Mouse (Mus musculus) CH12.LX (cell line): Measurements from ENCODE around the gene Pdss2. TPM values are rescaled to one million over a fixed set of nuclear protein-coding genes. Genes with fewer than 3 reads are reported as not detected.

Experiments used
- DNase-seq: peaks from one replicate; pipeline ENCODE4 v3.0.0-alpha.2; 2013; ENCODE audit errors: extremely low read depth
- H3K27ac ChIP-seq: 2 replicates; pipeline ENCODE4 v1.5.1; 2012; ENCODE audit warnings: low read depth, mild to moderate bottlenecking, control low read depth, moderate library complexity; ENCODE audit not compliant: insufficient read depth
- H3K27me3 ChIP-seq: replicated peaks from 2 replicates; pipeline ENCODE3; 2012; ENCODE audit warnings: inconsistent platforms
- H3K36me3 ChIP-seq, 2 experiments: replicated peaks in 1 of 2; 2 replicates each; pipeline versions ENCODE3 to v1.6.1; 2012; ENCODE audit warnings: inconsistent platforms in 1 of 2, low read length in 1 of 2, mild to moderate bottlenecking in 1 of 2, mixed read lengths in 1 of 2, moderate library complexity in 1 of 2; ENCODE audit not compliant: control insufficient read depth in 1 of 2, insufficient read depth in 1 of 2
- H3K4me1 ChIP-seq, 2 experiments: 2 replicates each; pipeline ENCODE4 v1.6.1; 2012; ENCODE audit warnings: inconsistent platforms in 1 of 2, moderate library complexity in 1 of 2; ENCODE audit not compliant: insufficient read depth in 2 of 2, control insufficient read depth in 1 of 2
- H3K4me2 ChIP-seq: 2 replicates; pipeline ENCODE4 v1.6.1; 2012; ENCODE audit warnings: low read depth, mild to moderate bottlenecking, control low read depth; ENCODE audit not compliant: poor library complexity, insufficient read depth, severe bottlenecking
- H3K4me3 ChIP-seq, 3 experiments: fragments of 150-350 bp in 1 of 3; sonication (generic) in 1 of 3; replicated peaks in 1 of 3; 2 replicates each; pipeline versions ENCODE3 to v1.5.1; 2011 to 2012; ENCODE audit warnings: low read depth in 2 of 3, low read length in 2 of 3, mild to moderate bottlenecking in 2 of 3, moderate library complexity in 2 of 3, control low read depth in 1 of 3, improper control_type of control experiment in 1 of 3, inconsistent platforms in 1 of 3, mixed read lengths in 1 of 3; ENCODE audit not compliant: poor library complexity in 1 of 3
- H3K79me2 ChIP-seq: replicated peaks from 2 replicates; pipeline ENCODE4 v1.6.1; 2012; ENCODE audit warnings: mild to moderate bottlenecking, moderate library complexity; ENCODE audit not compliant: control insufficient read depth, poor library complexity, insufficient read depth, severe bottlenecking; ENCODE audit errors: extremely low read depth
- H3K9ac ChIP-seq: 2 replicates; pipeline ENCODE4 v1.6.1; 2012; ENCODE audit warnings: low read depth, mild to moderate bottlenecking, control low read depth, moderate library complexity; ENCODE audit not compliant: insufficient read depth
- H3K9me3 ChIP-seq: replicated peaks from 2 replicates; pipeline ENCODE3; 2012; ENCODE audit warnings: low read length, inconsistent platforms, mixed read lengths
- BHLHE40 ChIP-seq: IDR thresholded peaks from 2 replicates; pipeline ENCODE4 v1.6.1; 2011; ENCODE audit warnings: mild to moderate bottlenecking, low read depth, low read length, improper control_type of control experiment
- CHD2 ChIP-seq: IDR thresholded peaks from 2 replicates; pipeline ENCODE4 v1.6.1; 2011; ENCODE audit warnings: low read length, improper control_type of control experiment
- CTCF ChIP-seq, 2 experiments: IDR thresholded peaks in 1 of 2; conservative IDR thresholded peaks in 1 of 2; 2 replicates each; pipeline ENCODE4 v1.5.1; 2011 to 2012; ENCODE audit warnings: low read depth in 2 of 2, low read length in 2 of 2, improper control_type of control experiment in 1 of 2, inconsistent platforms in 1 of 2, mild to moderate bottlenecking in 1 of 2, moderate library complexity in 1 of 2
- E2F4 ChIP-seq: IDR thresholded peaks from 2 replicates; pipeline ENCODE4 v1.6.1; 2011; ENCODE audit warnings: low read depth, low read length, improper control_type of control experiment; ENCODE audit not compliant: insufficient replicate concordance
- HCFC1 ChIP-seq: IDR thresholded peaks from 2 replicates; pipeline ENCODE4 v1.6.1; 2012; ENCODE audit warnings: low read depth, mild to moderate bottlenecking, inconsistent platforms, low read length, improper control_type of control experiment
- IRF4 ChIP-seq: IDR thresholded peaks from 2 replicates; pipeline ENCODE4 v1.6.1; 2014; ENCODE audit warnings: low read depth, mild to moderate bottlenecking, inconsistent platforms, low read length, improper control_type of control experiment
- JUN ChIP-seq: IDR thresholded peaks from 2 replicates; pipeline ENCODE4 v1.6.1; 2011; ENCODE audit warnings: low read depth, mild to moderate bottlenecking, low read length, improper control_type of control experiment, moderate library complexity; ENCODE audit not compliant: insufficient read depth
- KAT2A ChIP-seq: IDR thresholded peaks from 2 replicates; pipeline ENCODE4 v1.6.1; 2012; ENCODE audit warnings: low read length, improper control_type of control experiment, inconsistent platforms; ENCODE audit not compliant: insufficient replicate concordance
- MAFK ChIP-seq: IDR thresholded peaks from 2 replicates; pipeline ENCODE4 v1.6.1; 2011; ENCODE audit warnings: low read length, improper control_type of control experiment; ENCODE audit not compliant: insufficient replicate concordance
- MAZ ChIP-seq: IDR thresholded peaks from 2 replicates; pipeline ENCODE4 v1.6.1; 2012; ENCODE audit warnings: low read depth, mild to moderate bottlenecking, inconsistent platforms, low read length, improper control_type of control experiment, moderate library complexity
- MEF2A ChIP-seq: IDR thresholded peaks from 2 replicates; pipeline ENCODE4 v1.6.1; 2014; ENCODE audit warnings: low read depth, mild to moderate bottlenecking, inconsistent platforms, low read length, improper control_type of control experiment, borderline replicate concordance
- MXI1 ChIP-seq: IDR thresholded peaks from 2 replicates; pipeline ENCODE4 v1.6.1; 2011; ENCODE audit warnings: mild to moderate bottlenecking, low read depth, low read length, improper control_type of control experiment
- NELFE ChIP-seq: IDR thresholded peaks from 2 replicates; pipeline ENCODE4 v1.6.1; 2011; ENCODE audit warnings: low read depth, low read length, improper control_type of control experiment
- POLR2A ChIP-seq: IDR thresholded peaks from 2 replicates; pipeline ENCODE4 v1.6.1; 2011; ENCODE audit warnings: low read depth, mild to moderate bottlenecking, improper control_type of control experiment, low read length
- RAD21 ChIP-seq: IDR thresholded peaks from 2 replicates; pipeline ENCODE4 v1.6.1; 2011; ENCODE audit warnings: low read depth, mild to moderate bottlenecking, low read length, improper control_type of control experiment, moderate library complexity
- RCOR1 ChIP-seq: conservative IDR thresholded peaks from 2 replicates; pipeline ENCODE4 v1.6.1; 2012; ENCODE audit warnings: low read depth, mild to moderate bottlenecking, inconsistent platforms, low read length, improper control_type of control experiment
- SIN3A ChIP-seq: IDR thresholded peaks from 2 replicates; pipeline ENCODE4 v1.6.1; 2012; ENCODE audit warnings: low read length, improper control_type of control experiment, inconsistent platforms
- SMC3 ChIP-seq: IDR thresholded peaks from 2 replicates; pipeline ENCODE4 v1.6.1; 2011; ENCODE audit warnings: low read depth, low read length, improper control_type of control experiment
- TBP ChIP-seq: conservative IDR thresholded peaks from 2 replicates; pipeline ENCODE4 v1.6.1; 2011; ENCODE audit warnings: low read depth, low read length, improper control_type of control experiment
- TCF12 ChIP-seq: IDR thresholded peaks from 2 replicates; pipeline ENCODE4 v1.6.1; 2014; ENCODE audit warnings: low read depth, mild to moderate bottlenecking, inconsistent platforms, low read length, improper control_type of control experiment
- USF1 ChIP-seq: IDR thresholded peaks from 2 replicates; pipeline ENCODE4 v1.6.1; 2014; ENCODE audit warnings: low read depth, mild to moderate bottlenecking, inconsistent platforms, low read length, improper control_type of control experiment
- ZMIZ1 ChIP-seq: IDR thresholded peaks from 2 replicates; pipeline ENCODE4 v1.6.1; 2012; ENCODE audit warnings: low read depth, mild to moderate bottlenecking, inconsistent platforms, low read length, improper control_type of control experiment
- dilution Hi-C: fragments of 300-500 bp; cut with MboI; formaldehyde crosslinking; loops from 2 replicates; pipeline ENCODE4 v1.14.3; 2020; ENCODE audit warnings: low sequenced_read_pairs; ENCODE audit not compliant: extremely low pct_unique_long_range_greater_than_20kb, extremely low pct_ligation_motif_present
- in situ Hi-C: fragments of 300-500 bp; cut with MboI; formaldehyde crosslinking; loops from 3 replicates; pipeline ENCODE4 v1.14.3; 2019; ENCODE audit warnings: low sequenced_read_pairs, low pct_ligation_motif_present, low pct_unique_long_range_greater_than_20kb, mixed read lengths
- polyA plus RNA-seq: library from polyadenylated mRNA; unstranded; fragments of >175 nt; gene quantifications from 2 replicates; pipeline ENCODE4 v1.2.1, GENCODE M21; 2012; ENCODE audit warnings: low read depth; ENCODE audit not compliant: insufficient read length
- total RNA-seq, 2 experiments: library from RNA; depleted of rRNA; stranded (reverse); fragments of 300-350 nt in 1 of 2; fragments of >200 nt in 1 of 2; gene quantifications; 2 replicates each; pipeline ENCODE4 v1.2.3; 2012 to 2014

Pdss2 gene
- total and polyA plus RNA-seq, 3 experiments, result 11.1 to 17.9 (median 14.3) TPM

DNA sequence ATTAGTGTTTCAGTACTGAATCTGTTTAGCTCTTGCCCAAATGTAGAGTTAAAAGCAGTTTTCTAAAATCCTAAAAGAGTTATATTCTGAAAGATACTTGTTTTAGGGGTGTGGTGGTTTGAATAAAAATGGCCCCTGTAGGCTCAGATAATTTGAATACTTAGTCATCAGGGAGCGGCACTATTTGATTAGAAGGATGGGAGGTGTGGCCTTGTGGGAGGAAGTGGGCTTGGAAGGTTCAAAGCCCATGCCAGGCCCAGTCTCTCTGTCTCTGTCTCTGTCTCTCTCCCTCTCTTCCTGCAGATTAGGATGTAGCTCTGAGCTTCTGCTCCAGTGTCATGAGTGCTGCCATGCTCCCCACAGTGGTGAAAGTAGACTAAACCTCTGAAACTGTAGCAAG is 5.1 kb downstream of the Pdss2 start:
- H3K27me3 ChIP-seq, result no peaks in the 10 kb centered on the region
- DNase-seq, result no peak
- TF ChIP-seq CTCF (conservative IDR thresholded peaks at IDR 0.05 in 1 of 2, IDR thresholded peaks at IDR 0.05 in 1 of 2; ENCODE audit: low read depth in 2 of 2, low read length in 2 of 2), result no peak
- TF ChIP-seq HCFC1, result no peak
- no peak for TF ChIP-seq KAT2A
- no peak for TF ChIP-seq POLR2A
- TF ChIP-seq SIN3A, result no peak
- no peak for TF ChIP-seq ZMIZ1
- no peak for TF ChIP-seq CHD2
- TF ChIP-seq MXI1, result no peak
- no peak for TF ChIP-seq MEF2A
- TF ChIP-seq MAFK, result no peak
- no peak for TF ChIP-seq SMC3
- no peak for TF ChIP-seq MAZ
- TF ChIP-seq IRF4, result no peak
- TF ChIP-seq RAD21, result no peak
- no peak for TF ChIP-seq TBP
- TF ChIP-seq TCF12, result no peak
- TF ChIP-seq E2F4, result no peak
- TF ChIP-seq JUN, result no peak
- TF ChIP-seq NELFE, result no peak
- TF ChIP-seq USF1, result no peak
- TF ChIP-seq, all 38 proteins: peak for 0
- Histone ChIP-seq H3K27ac (no peak overlapping the region), H3K4me3 (no peak overlapping the region), H3K79me2 (peaks cover 5% of the 10 kb centered on the region), H3K9ac (no peak overlapping the region), H3K36me3 (peaks cover 0 to 26% of the 10 kb centered on the region in 2 experiments), H3K4me1 (peaks cover 0 to 59% of the 10 kb centered on the region in 2 experiments; a peak in 2 of 4 replicates), H3K9me3 (no peaks in the 10 kb centered on the region), H3K4me2 (no peak overlapping the region)
- dilution Hi-C loops, result no loop called here
- in situ Hi-C loops, result no loop called here

DNA sequence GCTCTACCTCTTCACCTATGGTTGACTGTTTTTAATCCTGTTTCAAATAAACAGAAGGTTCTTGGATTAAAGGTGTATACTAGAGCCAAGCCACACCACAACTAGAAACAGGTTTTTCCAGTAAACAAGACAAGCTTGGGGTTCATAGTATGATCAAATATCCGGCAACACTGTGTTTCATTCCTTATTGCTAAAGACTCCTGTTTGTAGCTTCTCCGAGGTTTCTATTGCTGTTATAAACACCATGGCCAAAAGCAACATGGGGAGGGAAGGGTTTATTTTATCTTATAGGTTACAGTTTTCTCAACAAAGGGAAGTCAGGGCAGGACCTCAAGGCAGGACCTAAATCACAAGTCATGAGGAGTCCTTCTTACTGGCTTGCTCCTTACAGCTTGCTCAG is 8.0 kb downstream of the Pdss2 start:
- H3K27me3 ChIP-seq, result no peaks in the 10 kb centered on the region
- no peak overlapping the region for H3K4me3 ChIP-seq
- no peak overlapping the region for H3K4me2 ChIP-seq
- peaks cover 0 to 35% of the 10 kb centered on the region in 2 experiments for H3K36me3 ChIP-seq
- no peaks in the 10 kb centered on the region for H3K9me3 ChIP-seq
- no peak for DNase-seq
- dilution Hi-C loops (no loop called here), in situ Hi-C loops (no loop called here)
- H3K27ac ChIP-seq, result no peak overlapping the region
- peaks cover 2% of the 10 kb centered on the region for H3K79me2 ChIP-seq
- peaks cover 0 to 45% of the 10 kb centered on the region in 2 experiments; a peak in 2 of 4 replicates for H3K4me1 ChIP-seq
- no peak overlapping the region for H3K9ac ChIP-seq
- TF ChIP-seq JUN (no peak), TBP (no peak), BHLHE40 (no peak), ZMIZ1 (no peak), RCOR1 (no peak), TCF12 (no peak), MAZ (no peak)
